Mouse (Mus musculus) central nervous system, embryonic 18 days (tissue): ENCODE results near the gene Fam3c. TPM values are rescaled to one million over a fixed set of nuclear protein-coding genes. Genes with fewer than 3 reads are reported as not detected.

Experiments
- polyA plus RNA-seq: library from polyadenylated mRNA; depleted of rRNA; stranded (reverse); fragments of >200 nt; gene quantifications from 2 replicates; pipeline ENCODE4 v1.2.3, GENCODE M21; 2012; rRNA removed

The Fam3c gene
- 26.2 and 29.2 TPM in 2 replicates for polyA plus RNA-seq

GRCm38 (mm10) chr6:22356086-22356507 lies at the start of gene Fam3c:
Gene Fam3c, minus strand, starts transcription at chr6:22356243.

DNA sequence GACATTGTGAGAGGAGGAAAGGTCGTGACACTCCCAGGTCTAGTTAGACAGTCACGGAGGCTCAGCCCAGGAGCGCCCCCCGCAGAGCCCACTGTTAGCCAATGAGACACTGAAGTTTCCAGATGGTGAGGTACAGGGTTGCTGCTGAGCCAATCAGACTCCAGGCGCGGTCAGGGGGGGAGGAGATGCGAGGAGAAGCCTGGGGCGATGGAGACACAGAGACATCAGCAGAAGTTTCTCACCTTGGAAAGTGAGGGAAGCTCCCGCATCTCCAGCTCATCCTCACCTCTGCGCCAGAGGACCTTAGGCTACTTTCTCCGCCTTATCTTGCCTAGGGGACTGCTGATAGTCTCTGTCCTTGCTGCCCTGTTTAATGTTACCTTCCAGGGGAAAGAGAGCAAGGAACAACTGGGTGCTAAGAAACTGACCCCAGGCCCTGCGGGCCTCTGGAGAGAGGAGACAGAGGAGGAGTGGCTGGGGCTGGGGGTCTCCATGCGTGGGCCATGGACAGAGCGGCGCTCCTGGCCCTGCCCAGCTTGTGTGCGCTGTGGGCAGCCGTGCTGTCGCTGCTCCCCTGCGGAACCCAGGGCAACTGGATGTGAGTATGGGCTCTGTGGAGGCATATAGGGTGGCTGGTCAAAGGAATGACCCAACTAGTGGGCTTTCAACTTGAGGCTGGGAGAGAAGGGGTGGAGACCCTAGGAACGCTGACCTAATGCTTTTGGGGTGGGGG lies 67.9 kb downstream of the Fam3c start, which contains the start of gene Wnt16:
Gene Wnt16, plus strand, starts transcription at position 224 of the 733 bp plus-strand sequence.

Other genes starting within 250 kb of the Fam3c start
- 0.32 and 0.45 TPM in 2 replicates for gene Wnt16, start 68.0 kb downstream of the Fam3c start, polyA plus RNA-seq